Mouse (Mus musculus) bone marrow macrophage, adult 2 months (primary cell): Measurements from ENCODE around the gene Mxra7.

Experiments
- CTCF ChIP-seq: IDR thresholded peaks from 2 replicates; pipeline ENCODE4 v1.5.1; 2012; ENCODE audit warnings: low read depth, mild to moderate bottlenecking, low read length, moderate library complexity
- POLR2A ChIP-seq: IDR thresholded peaks from 2 replicates; pipeline ENCODE4 v1.6.1; 2012; ENCODE audit warnings: mild to moderate bottlenecking, low read depth, low read length, borderline replicate concordance

DNA sequence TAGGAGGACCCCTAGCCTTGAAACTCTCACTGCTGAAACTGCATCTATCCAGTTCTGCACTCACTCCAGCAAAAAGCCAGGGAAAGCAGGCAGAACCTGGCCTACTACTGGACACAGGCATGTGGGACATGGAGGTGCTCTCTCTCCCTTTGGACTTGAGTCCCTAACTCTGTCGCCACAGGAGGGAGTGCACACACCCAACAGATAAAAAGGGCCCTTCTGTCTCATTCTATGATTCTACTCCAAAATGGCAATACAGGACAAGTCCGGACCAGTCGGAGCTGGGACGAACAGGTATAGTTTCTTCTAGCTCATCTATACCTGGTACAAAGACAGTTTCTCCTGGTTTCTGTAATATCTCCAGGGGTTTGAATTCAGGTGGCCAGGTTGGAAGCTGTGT, 12.9 kb upstream of the Mxra7 start:
- TF ChIP-seq CTCF (no peak), POLR2A (no peak)
